Mouse (Mus musculus): ENCODE results near the gene Adamts14.

Gene Adamts14

GRCm38 (mm10) chr10:61275669-61276110 is 2.5 kb upstream of the Adamts14 start:
- peak; percentile 90 for DNase-seq (ENCODE audit: low read depth, low spot score)

DNA sequence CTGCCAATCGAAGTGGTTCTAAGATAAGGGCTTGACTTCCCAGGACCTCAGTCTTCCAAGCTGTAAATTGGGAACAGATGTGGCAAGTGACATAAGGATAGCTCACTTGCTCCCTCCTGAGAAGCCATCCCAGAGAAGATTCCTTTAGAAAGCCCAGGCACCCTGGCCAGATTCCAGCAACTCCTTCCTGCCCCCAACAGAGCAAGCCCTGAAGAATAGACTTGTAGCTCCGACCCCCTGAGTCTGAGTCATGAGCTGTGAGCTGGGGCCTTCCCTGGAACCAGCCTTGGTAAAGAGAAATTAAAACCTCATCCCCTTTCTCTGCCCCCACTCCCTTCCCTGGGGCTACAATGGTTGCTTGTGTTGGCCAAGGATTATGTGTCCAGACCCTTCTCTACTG is 1.3 kb upstream of the Adamts14 start:
- DNase-seq (ENCODE audit: low read depth, low spot score), result peak; percentile 94

GRCm38 (mm10) chr10:61273844-61274215 is 592 bp upstream of the Adamts14 start:
- DNase-seq (ENCODE audit: low read depth, low spot score), result peak; percentile 56

GRCm38 (mm10) chr10:61272631-61273030 is 607 bp downstream of the Adamts14 start:
- DNase-seq (ENCODE audit: low read depth, low spot score), result no peak

DNA sequence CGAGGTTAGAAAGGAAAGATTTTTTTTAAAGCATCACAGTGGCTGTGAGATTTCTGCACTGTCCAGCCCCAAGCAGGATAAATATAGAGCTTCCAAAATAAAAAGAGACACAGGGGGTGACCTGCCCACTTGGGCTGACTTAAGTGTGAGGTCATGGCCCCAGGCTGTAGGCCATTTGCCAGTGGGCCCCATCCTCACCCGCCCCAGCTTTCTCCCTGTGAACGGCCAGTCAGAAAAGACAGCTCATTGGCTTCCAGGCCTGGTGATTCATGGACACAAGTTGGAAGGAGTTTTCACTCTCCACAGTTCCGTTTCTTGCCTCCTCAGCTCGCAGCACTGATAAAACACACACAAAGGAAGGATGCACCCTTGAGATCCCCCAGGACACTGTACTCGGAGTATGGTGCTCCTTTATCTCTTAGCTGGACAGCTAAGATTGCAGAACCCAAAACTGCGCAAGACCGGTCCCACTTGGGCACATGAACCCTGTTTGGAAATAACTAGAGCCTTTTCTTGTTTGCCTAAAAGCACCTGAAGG is 1.1 kb downstream of the Adamts14 start:
- peak; percentile 84 for DNase-seq (ENCODE audit: low read depth, low spot score)

DNA sequence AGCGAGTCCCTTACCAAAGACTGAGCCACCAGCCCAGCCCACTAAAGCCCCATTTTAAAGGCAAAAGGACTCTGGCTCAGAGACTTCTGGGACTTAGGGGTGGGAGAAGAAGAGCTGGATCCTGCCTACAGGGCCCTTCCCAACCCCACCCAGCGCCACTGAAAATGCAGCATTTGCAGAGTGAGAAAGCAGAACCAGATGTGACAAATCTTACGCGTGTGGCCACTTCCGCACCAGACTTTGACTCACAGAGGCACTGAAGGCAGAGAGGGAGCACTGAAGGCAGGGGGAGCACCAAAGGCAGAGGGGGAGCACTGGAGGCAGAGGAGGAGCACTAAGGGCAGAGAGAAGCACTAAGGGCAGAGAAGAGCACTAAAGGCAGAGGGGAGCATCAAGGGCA is 5.9 kb downstream of the Adamts14 start:
- DNase-seq (ENCODE audit: low read depth, low spot score), result no peak

DNA sequence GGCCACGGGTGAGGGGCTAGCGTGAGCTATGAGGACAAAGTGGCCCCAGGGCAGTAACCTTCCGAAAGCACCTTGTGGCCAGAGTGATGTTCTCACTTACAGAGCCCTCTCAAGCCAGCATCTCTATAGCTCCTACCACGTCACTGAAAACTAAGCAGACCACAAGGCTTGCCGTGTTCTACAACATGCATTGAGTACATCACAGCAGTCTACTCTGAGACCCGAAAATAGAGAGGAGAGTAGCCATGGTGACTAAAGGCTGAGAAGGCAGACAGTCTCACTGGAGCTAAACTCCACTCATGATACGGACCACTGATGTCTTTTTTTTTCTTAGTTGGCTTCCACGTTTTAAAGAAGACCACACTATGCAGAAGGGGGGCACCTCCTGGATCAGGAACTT is 9.6 kb downstream of the Adamts14 start:
- no peak for DNase-seq (ENCODE audit: low read depth, low spot score)

DNA sequence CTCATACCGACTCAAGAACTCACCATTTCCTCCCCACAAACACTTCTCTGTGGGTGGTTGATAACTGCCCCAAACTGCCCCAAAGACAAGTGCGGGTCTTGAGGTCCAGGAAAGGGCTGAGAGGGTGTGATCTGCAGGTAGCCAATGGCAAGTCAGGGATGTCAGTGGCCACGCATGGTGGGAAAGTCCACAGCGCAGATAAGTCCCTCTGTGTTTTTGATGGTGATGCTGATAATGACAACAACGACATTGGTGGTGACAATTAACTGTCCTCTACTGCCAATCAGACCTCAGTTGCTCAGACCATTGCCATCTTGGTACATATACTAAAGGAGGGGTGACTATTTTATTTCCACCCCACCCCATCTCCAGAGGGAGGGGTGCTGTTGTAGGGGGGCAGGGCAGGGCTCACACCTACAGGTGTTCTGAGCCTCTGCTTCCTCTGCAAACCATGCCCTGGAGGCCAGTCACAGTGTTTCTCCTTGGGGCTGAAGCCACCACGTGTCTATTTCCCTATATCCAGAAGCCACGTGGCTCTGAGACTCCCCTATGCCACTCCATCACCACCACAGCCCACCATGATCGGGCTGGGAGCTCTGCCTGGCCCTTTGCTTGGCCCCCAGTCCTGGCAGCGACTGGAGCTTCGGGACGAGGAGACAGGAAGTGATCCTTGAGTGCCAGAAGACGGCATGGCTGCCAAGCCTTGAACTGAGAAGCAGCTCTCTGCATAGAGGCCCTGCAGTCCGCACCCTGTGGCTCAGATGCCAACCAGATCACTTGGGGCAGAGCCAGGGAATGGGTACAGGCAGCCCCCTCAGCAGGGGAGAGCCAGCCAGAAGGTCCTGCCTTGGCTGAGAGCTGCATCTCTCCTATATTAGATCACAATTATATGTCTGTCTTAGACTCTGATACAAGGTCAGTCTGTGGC is 11.7 kb downstream of the Adamts14 start:
- DNase-seq (ENCODE audit: low read depth, low spot score), result no peak

GRCm38 (mm10) chr10:61258131-61258530 is 15.1 kb downstream of the Adamts14 start:
- peak; percentile 76 for DNase-seq (ENCODE audit: low read depth, low spot score)

DNA sequence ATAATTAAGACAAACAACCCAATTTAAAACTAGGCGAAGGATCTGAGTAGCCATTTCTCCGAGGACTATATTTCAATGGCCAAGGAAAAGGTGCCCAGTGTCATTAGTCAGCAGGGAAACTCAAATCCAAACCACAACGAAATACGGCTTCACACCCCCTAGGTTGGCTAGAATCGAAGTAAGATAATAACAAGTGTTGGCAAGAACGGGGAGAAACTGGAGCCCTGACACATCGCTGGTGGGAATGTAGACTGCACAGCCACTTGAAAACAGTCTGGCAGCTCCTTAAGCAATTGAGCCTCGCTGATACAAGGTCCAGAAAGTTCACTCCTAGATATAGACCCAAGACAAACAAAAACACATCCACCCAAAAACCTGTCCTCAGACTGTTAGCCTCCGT is 16.6 kb downstream of the Adamts14 start:
- DNase-seq (ENCODE audit: low read depth, low spot score), result no peak

- no peak for DNase-seq (ENCODE audit: low read depth, low spot score)
Observed at GRCm38 (mm10) chr10:61255190-61255589, 18.0 kb downstream of the Adamts14 start.

DNA sequence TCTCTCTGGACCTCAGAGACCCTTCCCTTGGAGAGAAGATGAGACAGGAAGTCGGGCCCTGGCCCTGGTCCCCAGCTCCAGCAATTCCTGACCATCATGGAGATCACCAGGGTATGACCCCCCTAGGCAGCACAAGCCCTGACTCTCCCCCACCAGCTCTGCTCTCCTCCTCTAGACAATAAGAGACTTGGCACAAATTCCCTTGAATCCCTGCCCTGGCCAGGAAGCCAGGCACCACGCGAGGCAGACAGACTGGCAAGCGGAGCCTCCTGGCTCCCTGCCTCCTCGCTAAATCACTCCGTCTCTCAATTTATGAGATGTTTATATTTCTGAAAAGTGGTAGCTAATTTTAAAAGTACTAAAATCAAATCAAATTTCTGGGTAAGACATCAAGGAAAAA is 18.5 kb downstream of the Adamts14 start:
- DNase-seq (ENCODE audit: low read depth, low spot score), result no peak

DNA sequence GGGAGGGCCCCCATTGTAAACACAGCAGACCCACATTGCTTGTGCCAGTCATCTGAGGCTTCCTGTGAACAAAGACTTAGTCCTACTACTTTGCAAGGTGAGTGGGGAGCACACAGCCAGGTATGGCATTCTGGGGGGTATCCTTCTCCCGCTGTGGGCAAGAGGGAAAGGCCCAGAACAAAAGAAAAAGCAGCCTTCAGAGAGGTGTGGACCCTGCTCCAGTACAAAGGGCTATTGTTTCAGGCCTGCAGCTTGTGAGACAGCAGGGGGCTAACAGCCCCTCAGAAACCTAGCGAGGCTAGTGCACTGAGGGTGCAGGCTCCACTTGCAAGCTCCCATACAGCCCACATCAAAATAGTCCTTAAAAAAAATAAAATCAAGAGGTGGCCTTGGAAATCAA is 23.3 kb downstream of the Adamts14 start:
- no peak for DNase-seq (ENCODE audit: low read depth, low spot score)

GRCm38 (mm10) chr10:61248596-61249114 is 24.6 kb downstream of the Adamts14 start:
- no peak for DNase-seq (ENCODE audit: low read depth, low spot score)

GRCm38 (mm10) chr10:61246288-61246687 is 26.9 kb downstream of the Adamts14 start:
- no peak for DNase-seq (ENCODE audit: low read depth, low spot score)

GRCm38 (mm10) chr10:61241961-61242421 is 31.2 kb downstream of the Adamts14 start:
- DNase-seq (ENCODE audit: low read depth, low spot score), result no peak

GRCm38 (mm10) chr10:61240108-61240920 is 32.9 kb downstream of the Adamts14 start:
- DNase-seq (ENCODE audit: low read depth, low spot score), result no peak

GRCm38 (mm10) chr10:61237391-61237785 is 35.9 kb downstream of the Adamts14 start:
- DNase-seq (ENCODE audit: low read depth, low spot score), result no peak

DNA sequence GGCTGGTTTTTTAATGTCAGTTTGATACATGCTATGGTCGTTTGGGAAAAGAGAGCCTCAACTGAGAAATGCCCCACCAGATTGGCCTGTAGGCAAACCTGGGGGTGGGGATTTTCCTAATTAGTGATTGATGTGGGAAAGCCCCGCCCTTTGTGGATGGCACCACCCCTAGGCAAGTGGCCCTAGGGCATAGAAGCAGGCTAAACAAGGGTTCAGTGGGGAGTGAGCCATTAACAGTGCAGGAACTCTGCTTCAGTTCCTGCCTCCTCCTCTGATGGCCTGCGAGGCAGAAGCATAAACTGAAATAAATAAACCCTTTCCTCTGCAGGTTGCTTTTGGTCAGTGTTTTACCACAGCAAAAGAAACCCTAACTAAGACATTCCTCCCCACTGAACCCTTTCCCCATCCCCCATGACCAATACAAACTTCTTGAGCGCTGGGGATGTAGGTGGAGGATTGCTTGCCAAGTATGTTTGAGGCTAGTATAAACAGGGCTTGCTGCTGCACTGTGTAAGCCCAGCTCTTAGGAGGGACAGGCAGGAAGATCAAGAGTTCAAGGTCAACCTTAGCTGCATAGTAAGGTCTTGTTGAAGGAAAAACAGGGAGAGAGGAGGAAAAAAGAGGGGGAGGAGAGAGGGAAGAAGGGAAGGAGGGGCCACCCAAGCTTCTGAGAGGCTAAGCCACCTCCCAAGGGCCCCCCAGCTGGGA is 36.4 kb downstream of the Adamts14 start:
- no peak for DNase-seq (ENCODE audit: low read depth, low spot score)

- no peak for DNase-seq (ENCODE audit: low read depth, low spot score)
Observed at GRCm38 (mm10) chr10:61235677-61236267, 37.5 kb downstream of the Adamts14 start.

GRCm38 (mm10) chr10:61234319-61234718 is 38.9 kb downstream of the Adamts14 start:
- DNase-seq (ENCODE audit: low read depth, low spot score), result no peak

Data from 3T3-L1 (cell line).